In the genomic region with DNA sequence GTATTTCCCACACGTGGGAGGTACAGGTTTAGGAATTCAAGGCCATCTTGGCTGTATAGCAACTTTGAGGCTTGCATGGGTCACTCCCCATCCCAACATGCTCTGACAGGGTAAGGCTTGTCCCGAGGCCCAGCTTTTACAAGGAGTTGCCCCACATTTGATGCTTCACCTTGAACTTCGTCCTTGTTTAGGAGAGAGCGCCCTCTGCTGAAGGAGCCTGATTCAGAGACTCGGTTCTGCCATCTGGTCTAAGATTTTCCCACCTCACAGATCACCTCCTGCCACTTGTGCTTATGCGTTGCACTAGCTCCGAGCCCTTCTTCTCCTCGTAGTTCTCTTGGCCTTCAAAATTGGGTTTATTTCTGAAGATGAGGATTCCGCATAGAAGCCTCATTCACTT, we compare ENCODE assay signal across 9 mouse cellular contexts.
A peak's percentile ranks its signal among the peaks of the same experiment; 100 is the strongest.
DNase-seq lines count a peak whose midpoint lies in the region; ATAC-seq lines count a peak whose summit lies in the region.
"Had no signal": no experiment of that assay in that cellular context is flagged by ENCODE, and none has a peak within 500 bp of the region (broad histone marks: within the 10 kb centered on the region; RNA-seq: fewer than 3 reads in every experiment).

No protein-coding gene starts in this region.

- no peaks in the 10 kb centered on the region for H3K27me3 ChIP-seq in limb, embryonic 11.5 days (ENCODE audit: control insufficient read depth, insufficient read depth, low read length)
- no peaks in the 10 kb centered on the region for H3K27me3 ChIP-seq in limb, embryonic 10.5 days (ENCODE audit: low read depth, poor library complexity, severe bottlenecking)
- no peaks in the 10 kb centered on the region for H3K27me3 ChIP-seq in heart, embryonic 14.5 days (ENCODE audit: control insufficient read depth, insufficient read depth, low read length)
- H3K27me3 ChIP-seq: lung, embryonic 15.5 days had no signal

- WGBS in limb, embryonic 11.5 days: 66% methylated on average over 9 of the region's 9 CpGs
- WGBS in limb, embryonic 10.5 days: 69% methylated on average over 9 of the region's 9 CpGs
- 38% methylated on average over 9 of the region's 9 CpGs for WGBS in heart, embryonic 14.5 days

- DNase-seq in adrenal gland, postnatal 14 days: peak; percentile 57
- DNase-seq in adrenal gland, adult 8-10 months: no peak
- DNase-seq in limb, embryonic 11.5 days (ENCODE audit: low spot score): peak; percentile 60
- DNase-seq in limb, embryonic 10.5 days (ENCODE audit: low spot score): no peak
- DNase-seq in cerebellum, adult 11 months: peak; percentile 36
- DNase-seq in lung, postnatal 14 days: peak; percentile 62

- no peaks in the 10 kb centered on the region for H3K36me3 ChIP-seq in limb, embryonic 11.5 days (ENCODE audit: control insufficient read depth, insufficient read depth, low read length)
- 0 out of 2 replicates have a peak, but pooled peaks cover 2% of the 10 kb centered on the region for H3K36me3 ChIP-seq in limb, embryonic 10.5 days
- H3K36me3 ChIP-seq in heart, embryonic 14.5 days (ENCODE audit: control insufficient read depth, insufficient read depth, low read length): no peaks in the 10 kb centered on the region
- H3K36me3 ChIP-seq: lung, embryonic 15.5 days had no signal

- H3K9me3 ChIP-seq in limb, embryonic 11.5 days (ENCODE audit: control insufficient read depth, low read length): no peaks in the 10 kb centered on the region
- H3K9me3 ChIP-seq in limb, embryonic 10.5 days (replicated peaks): no peaks in the 10 kb centered on the region
- H3K9me3 ChIP-seq in heart, embryonic 14.5 days (ENCODE audit: control insufficient read depth, low read length): no peaks in the 10 kb centered on the region
- H3K9me3 ChIP-seq: lung, embryonic 15.5 days had no signal

- H3K27ac ChIP-seq in limb, embryonic 11.5 days (replicated peaks; ENCODE audit: low read depth, low read length): no peak overlapping the region
- no peak overlapping the region for H3K27ac ChIP-seq in limb, embryonic 10.5 days
- H3K27ac ChIP-seq in heart, embryonic 14.5 days (replicated peaks in 1 of 2; ENCODE audit: control insufficient read depth in 1 of 2, insufficient read depth in 1 of 2, low read depth in 2 of 2, low read length in 2 of 2): peak overlapping the region; percentile 51 to 90
- H3K27ac ChIP-seq: lung, embryonic 15.5 days had no signal

- no peak overlapping the region for H3K9ac ChIP-seq in limb, embryonic 11.5 days (ENCODE audit: low read length)
- H3K9ac ChIP-seq in heart, embryonic 14.5 days (ENCODE audit: low read length): no peak overlapping the region
- H3K9ac ChIP-seq: lung, embryonic 15.5 days had no signal

- H3K4me2 ChIP-seq in limb, embryonic 11.5 days (ENCODE audit: low read depth, severe bottlenecking): no peak overlapping the region
- no peak overlapping the region for H3K4me2 ChIP-seq in heart, embryonic 14.5 days (ENCODE audit: low read length)
- H3K4me2 ChIP-seq: lung, embryonic 15.5 days had no signal

- H3K4me3 ChIP-seq in limb, embryonic 11.5 days (ENCODE audit: low read depth, low read length): no peak overlapping the region
- no peak overlapping the region for H3K4me3 ChIP-seq in limb, embryonic 10.5 days
- H3K4me3 ChIP-seq in heart, embryonic 14.5 days (ENCODE audit: control insufficient read depth in 1 of 2, insufficient read depth in 1 of 2, low read depth in 1 of 2, low read length in 2 of 2): no peak overlapping the region
- H3K4me3 ChIP-seq: lung, embryonic 15.5 days had no signal

- peaks cover 18% of the 10 kb centered on the region; the same call in 1 of the 2 replicates for H3K4me1 ChIP-seq in limb, embryonic 11.5 days (ENCODE audit: control insufficient read depth, insufficient read depth, low read length)
- H3K4me1 ChIP-seq in limb, embryonic 10.5 days: peaks cover 39% of the 10 kb centered on the region
- H3K4me1 ChIP-seq in heart, embryonic 14.5 days (ENCODE audit: control insufficient read depth in 2 of 2, insufficient read depth in 2 of 2, low read length in 2 of 2): peaks cover 40 to 69% of the 10 kb centered on the region in 2 experiments

- no peak for ATAC-seq in limb, embryonic 11.5 days (ENCODE audit: insufficient number of reproducible peaks, low FRiP score, low TSS enrichment, low read depth)
- ATAC-seq in heart, embryonic 14.5 days (ENCODE audit: insufficient number of reproducible peaks, insufficient read depth, low FRiP score, low read depth): no peak
- ATAC-seq in megakaryocyte-erythroid progenitor cell, adult 5-6 weeks (replicated peaks; ENCODE audit: low FRiP score, low TSS enrichment, poor library complexity, severe bottlenecking): no peak

Comparison
In these comparisons a context has a peak if more than half of its experiments do, and no peak if none do; other contexts are left out.
1. DNase-seq: peak in adrenal gland, postnatal 14 days (single experiment), limb, embryonic 11.5 days (single experiment), cerebellum, adult 11 months (single experiment) and lung, postnatal 14 days (single experiment); none in adrenal gland, adult 8-10 months (single experiment) and limb, embryonic 10.5 days (single experiment).
2. H3K27ac ChIP-seq: peak in heart, embryonic 14.5 days (2 of 2); none in limb, embryonic 11.5 days (single experiment) and limb, embryonic 10.5 days (single experiment).